Mouse (Mus musculus) spleen, adult 18-20 months (tissue): ENCODE results near the gene Nipbl.

Experiments used
- DNase-seq, 2 experiments: peaks; one replicate each; pipeline ENCODE4 v3.0.0; 2022; ENCODE audit warnings: mixed read lengths in 2 of 2

Gene Nipbl

DNA sequence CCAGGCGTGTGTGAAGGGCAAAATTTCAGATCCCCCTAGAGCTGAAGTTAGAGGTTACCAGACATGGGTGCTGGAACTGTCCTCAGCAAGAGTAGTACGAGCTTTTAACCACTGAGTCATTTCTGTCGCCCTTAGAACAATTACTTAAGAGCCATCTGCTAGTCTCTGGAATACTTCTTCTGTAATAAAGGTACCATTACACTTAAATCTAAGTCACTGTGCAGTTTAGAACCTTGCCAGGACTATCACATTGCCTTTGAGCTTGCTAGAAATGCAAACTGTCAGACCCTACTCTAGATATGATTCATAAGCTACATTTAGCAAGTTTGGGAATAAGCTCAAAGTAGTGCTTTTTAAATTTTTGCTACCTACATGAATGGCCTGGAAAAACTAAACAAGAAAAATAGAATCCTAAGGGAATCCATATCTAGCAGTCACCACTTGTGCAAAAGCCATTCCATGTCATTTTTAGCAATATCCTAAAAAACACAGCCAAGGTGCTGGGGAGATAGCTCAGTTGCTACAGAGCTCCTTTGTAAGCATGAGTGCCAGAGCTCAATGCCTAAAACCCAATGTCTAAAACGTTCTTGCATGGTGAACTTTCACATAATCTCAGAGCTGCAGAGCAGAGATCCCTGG, 27.6 kb downstream of the Nipbl start:
- DNase-seq, result no peak

DNA sequence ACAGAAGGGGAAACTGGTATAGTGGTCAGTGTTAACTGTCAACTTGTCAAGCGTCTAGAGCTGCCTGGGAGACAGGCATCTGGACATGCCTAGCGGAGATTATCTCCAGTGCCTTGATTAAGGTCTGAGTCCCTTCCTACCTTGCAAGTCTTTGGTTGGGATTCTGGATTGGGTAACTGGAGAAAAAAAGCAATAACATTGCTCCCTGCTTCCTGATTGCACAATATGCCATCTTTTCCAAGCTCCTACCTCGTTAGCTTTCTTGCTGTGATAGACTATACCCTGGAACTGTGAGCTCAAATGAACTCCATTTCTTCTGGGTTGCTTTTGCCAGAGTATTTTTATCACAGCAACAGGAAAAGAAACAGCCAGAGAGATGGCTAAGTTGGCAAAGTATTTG, 30.9 kb downstream of the Nipbl start:
- no peak for DNase-seq

DNA sequence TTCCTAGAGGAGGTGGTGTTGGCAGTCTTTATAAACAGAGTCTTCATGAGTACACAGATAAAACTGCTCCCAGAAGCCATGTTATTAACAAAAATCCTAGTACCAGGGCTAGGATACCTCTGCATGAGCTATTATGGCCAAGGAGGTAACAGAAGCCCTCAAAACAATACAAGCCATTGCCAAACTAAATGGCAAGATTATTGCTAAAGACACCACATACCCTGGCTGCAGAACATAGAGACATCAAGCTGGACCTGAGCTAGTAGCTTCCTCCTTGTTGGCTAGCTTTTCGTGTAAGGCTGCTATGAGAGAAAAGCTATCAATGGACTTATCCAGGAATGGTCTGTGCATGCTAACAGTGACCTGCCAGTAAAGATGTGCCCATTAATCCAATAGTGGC, 32.4 kb downstream of the Nipbl start:
- no peak for DNase-seq

DNA sequence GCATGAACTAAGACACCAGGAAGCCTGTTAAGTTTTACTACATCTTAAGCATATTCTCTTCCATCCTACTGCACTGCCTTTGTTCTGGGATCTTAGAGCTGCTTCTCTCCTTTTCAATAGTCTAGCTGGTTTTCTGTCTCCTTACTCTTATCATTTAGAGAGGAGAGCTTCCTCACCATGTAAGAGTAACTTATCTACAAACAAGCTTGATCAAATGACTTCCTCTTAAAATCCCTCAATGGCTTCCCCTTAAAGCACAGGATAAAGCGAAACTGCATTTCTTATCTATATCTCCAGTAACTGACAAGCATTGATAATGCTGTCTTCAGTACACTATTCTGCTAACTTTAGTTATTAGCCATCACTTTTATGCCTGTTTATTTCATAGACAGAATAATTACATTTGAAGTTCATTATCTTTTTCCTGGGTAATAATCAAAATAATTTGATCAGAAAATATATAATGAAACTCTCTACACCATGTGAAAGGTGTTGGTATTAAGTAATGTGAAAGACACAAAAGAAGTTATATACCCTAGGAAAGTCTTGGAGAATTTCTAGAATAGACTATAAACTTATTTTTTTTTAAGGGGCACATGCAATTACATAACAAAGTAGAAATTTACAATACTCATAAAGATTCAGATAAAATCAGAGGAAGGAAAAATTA, 33.0 kb downstream of the Nipbl start:
- no peak for DNase-seq

DNA sequence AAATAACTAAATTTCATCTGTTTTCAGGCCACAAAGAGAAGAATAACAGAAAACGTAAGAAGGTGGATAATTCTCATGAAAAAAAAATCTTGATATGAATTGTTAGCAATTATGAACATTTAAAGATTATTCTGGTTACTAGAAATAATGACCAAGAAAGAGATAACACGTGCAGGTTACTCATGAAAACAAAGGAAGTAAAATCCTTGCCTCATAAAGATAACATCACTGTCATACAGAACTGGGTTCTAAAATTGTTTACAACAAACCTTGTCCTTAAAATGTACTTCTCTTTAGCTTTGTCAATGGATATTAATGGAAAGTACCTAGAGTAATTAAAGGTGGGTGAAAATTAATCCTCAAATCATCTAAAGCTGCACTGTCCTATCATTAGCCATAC, 37.2 kb downstream of the Nipbl start:
- no peak for DNase-seq

DNA sequence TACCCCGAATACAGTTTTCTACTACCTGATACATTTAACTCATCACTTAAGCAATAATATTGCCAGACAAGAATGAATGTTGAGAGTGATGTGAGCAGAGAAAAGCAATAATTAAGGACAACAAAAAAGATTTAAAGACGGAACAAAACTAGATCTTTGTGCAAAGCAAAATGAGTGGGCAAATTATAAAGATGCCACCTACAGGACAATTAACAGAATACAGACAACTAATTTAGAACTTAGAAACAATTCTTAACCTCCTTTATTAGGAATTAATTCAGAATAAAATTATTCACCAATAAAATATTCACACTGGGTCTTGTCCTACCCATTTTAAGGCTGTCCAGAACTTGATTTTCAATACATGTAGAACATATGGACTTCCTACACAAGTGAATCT, 38.0 kb downstream of the Nipbl start:
- DNase-seq, result no peak

DNA sequence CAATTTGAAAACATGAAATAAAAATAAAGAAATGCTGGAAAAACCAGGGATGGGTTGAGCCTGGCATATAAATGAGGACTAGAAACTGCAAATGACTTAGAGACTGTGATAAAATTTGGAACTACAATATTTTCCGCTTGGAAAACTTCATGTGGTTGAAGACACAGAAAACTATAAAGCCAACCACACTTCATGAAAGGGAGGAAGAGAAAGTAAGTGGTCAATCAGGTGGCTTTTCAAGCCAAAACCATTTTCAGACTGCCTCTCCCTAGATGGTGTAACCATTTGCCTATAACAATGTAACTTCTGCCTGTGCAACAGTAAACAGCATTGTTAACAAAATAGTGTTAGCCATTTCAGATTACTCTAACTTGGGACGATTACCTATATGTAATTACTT, 41.7 kb downstream of the Nipbl start:
- DNase-seq, result no peak

DNA sequence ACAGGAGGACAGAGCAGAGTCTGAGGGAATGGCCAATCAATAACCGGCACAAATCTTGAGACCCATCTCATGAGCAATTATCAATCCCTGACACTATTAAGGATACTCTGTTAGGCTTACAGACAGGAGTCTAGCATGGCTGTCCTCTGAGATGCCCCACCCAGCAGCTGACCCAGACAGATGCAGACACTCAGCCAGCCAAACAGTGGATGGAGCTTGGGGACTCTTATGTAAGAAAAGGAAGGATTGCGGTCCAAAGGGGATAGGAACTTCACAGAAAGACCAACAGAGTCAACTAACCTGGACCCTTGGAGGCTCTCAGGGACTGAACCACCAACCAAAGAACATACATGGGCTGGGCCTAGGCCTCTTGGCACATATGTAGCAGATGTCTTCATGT, 42.7 kb downstream of the Nipbl start:
- DNase-seq, result no peak

DNA sequence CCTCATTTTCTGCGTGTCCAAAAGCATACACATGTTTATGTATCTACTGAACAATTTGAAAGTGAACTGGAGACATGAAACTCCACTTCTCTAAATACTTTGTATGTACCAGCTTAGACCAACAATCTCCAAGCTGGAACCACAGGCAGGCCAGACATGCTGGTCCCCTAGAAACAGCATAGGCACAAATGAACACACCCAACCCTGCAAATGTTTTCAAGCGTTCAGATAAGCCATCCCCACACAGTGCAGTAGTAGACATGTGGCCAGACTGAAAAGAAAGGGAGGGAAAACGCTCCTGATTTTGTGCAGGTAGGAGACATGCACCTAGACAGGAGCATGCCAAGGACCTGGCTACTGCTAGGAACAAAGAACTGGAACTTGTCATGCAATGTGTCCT, 52.5 kb downstream of the Nipbl start:
- no peak for DNase-seq

DNA sequence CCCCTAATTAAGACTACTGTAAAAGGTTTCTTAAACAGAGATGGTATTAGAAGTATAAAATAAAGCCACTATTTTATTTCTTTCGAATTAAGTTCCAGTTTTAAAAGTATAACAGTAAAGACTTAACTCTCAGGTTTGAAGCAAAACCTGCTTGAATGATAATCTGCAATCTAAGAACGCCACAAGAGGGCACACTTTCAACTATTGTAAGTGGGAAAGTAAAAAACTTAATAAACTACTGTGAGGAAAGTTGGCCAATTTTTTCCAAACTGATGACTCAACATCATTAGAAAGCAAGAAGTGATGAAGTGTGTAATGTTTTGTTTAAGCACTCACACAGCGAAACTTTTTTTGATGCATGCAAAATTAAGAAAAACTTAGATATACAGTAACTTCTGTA, 62.0 kb downstream of the Nipbl start:
- no peak for DNase-seq

DNA sequence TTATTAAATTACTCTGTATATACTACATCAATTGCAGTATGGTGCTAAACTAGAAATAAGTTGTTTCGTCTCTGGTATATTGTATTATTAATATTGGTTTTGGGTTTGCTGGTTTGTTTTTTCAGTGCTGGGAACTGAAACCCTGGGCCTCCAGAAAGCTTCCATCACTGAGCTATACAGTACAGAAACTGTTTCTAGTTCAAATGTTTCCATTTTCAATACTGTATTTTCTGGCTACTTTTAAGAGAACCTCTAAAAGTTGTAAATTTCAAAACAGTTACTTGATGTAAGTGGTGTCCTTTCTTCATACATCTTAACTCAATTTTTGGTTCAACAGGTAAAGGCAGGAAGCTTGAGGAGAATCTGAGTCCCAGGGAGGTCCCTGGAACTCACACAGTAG, 68.6 kb downstream of the Nipbl start:
- no peak for DNase-seq

DNA sequence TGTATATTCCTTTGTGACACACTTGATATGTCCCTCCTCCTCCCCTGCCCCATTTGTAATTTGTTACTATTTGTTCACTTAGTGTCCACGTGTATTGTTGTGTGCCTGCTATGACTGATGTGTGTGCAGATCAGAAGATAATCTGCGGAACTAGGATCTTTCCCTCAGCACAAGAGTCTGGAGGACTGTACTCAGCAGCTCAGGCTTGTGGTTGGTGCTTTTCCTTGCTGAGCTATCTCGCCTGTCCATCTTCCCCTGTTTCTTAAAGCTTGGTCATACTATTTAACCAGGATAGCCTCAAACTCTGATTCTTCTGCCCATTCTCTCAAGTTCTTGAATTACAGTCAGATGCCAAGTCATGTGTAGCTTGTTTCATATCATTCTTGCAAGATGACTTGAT, 69.5 kb downstream of the Nipbl start:
- DNase-seq, result no peak

DNA sequence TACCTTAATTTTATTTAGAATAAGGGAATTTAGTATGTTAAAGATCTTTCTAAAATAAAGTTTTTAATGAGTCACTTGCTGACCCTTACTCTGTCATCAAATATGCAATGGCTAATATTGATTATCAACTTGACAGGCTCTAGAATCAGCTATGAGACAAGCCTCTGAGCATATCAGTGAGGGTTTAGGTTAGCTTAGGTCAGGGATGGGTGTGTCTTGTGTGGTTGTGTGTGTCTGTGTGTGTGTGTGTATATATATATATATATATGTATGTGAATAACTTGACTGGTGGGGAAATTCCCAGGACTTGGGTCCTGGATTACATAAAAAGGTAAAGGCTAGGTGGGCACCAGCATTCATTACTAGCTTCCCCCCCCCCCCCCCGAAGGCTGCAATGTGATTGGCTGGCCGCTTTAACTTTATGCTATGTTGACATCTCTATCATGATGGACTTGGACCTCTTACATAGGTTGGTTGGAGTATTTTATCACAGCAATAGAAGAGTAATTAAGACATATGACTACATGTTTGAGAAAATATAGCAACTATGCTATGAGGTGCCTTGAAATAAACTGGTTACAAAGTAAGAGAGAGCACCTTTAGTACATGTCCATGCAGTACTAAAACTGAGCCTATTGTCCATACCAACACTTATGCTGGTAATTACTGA, 97.0 kb downstream of the Nipbl start:
- no peak for DNase-seq

DNA sequence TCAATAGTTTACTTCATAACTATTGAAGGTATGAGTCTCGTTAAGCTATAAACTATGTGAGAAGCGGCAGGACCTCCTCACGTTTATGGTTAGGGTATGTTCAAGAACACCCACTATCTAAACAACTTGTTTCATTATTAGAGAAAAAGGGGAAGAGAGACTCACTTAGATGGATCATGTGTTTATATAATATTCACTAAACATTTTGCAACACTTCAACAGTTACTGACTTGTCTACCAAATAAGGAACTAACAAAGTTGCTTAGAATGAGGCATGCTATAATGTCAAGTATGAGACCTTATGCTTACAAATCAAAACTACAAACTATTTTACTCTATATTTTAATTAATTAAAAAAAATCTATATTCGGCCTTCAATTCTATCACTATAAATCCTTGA, 103.7 kb downstream of the Nipbl start:
- DNase-seq, result no peak

DNA sequence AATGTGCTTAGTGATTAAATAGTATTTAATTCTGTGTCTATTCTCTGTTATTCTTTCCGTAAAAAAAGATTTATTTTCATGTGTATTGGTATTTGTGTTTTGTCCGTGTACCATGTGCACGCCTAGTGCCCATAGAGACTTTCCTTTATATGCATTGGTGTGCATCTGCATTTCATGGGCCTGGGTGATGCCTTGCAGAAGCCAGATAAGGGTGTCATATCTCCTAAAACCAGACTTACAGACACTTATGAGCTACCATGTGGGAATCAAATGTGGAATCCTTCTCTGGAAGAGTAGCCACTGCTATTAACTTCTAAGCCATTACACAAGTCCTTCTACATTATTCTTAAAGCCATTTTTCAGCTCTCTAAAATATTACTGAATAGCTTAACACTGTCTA, 112.7 kb downstream of the Nipbl start:
- no peak for DNase-seq

DNA sequence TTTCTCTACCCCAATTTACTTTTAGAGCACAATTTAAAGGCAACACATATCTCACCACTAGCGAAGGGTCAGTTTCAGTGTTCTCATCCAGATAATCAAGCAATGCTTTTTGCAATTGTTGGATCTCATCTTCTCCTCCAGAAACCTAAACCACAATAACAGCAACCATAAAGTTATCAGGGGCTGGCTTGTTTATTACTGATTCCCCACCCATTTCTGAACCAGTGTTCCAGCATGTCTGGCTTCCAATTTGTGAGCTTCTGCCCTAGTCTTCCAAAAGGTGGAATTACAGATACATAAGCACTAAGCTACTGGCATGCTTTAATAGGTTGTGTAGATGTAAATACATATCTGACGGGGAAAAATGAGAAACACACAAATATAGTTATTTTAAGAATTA, 118.6 kb downstream of the Nipbl start:
- DNase-seq, result no peak

DNA sequence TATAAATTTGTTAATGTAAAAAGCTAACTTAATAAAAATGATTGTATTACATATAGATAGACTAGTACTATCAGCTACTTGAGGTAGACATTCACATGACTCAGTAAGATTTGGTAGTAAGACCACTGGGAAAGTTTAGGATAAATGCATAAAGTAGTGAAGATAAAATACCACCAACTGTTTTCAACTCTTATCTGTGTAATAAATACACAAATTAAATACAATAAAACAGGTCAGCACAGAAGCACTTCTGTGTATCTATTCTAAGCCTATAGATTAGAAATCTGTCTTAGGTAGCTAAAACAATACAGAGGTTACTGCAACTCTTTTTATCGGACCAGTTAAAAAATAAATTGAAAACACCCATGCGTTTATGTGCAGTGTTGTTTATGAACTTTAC, 119.4 kb downstream of the Nipbl start:
- no peak for DNase-seq

DNA sequence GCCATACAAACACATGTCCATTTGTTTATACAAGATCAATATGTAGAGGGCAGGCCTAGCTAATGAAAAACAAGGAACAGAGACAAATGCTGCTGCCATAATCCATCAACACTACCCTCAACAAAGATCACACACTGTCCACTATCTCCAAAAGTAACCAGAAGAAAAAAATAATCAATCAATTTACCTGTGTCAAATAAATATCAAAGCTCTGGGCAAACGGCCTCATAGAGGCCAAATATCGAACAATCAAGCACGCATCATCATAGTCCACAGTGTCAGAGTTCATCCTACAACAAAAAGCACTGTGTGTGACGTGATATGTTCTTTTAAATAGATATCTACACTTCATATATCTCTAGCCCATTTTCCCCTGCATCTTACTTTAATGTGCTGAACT, 120.2 kb downstream of the Nipbl start:
- DNase-seq, result no peak

DNA sequence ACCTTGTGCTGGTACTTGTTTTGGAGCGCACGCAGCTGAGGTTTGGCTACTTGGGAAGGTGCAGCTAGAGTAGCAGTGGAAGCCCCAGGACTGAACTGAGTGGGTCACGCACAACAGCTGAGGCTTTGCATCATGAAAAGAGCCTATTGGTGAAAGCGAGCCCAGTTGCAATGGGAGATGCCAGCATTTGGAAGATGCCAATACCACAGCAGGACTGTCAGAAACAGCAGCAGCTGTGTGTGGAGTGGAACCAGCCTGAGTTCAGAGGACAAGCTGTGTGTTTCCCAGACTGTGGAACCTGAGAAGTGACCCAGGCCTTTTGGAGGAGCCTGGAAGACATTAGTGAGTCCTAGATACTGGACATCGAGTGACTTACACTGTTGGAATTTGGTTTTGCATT, 122.8 kb downstream of the Nipbl start:
- DNase-seq, result no peak

DNA sequence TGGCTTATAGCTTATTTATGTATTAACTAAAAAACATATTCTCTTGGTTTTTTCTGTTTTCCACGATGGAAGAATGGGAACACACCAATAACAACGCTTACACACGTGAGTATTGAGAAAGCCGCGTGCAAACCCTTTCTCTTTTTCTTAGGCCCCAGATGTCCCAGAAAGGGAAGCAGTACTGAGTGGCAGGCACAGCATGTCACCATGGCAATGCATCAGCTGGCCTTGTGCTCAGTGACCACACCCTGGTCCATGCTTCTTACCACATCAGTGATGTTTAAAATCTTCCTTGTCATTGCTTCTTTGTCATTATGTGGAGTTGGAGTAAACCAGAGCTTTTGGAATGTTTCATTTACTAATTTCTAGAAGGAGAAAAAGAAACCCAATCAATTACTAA, 125.1 kb downstream of the Nipbl start:
- DNase-seq, result no peak

DNA sequence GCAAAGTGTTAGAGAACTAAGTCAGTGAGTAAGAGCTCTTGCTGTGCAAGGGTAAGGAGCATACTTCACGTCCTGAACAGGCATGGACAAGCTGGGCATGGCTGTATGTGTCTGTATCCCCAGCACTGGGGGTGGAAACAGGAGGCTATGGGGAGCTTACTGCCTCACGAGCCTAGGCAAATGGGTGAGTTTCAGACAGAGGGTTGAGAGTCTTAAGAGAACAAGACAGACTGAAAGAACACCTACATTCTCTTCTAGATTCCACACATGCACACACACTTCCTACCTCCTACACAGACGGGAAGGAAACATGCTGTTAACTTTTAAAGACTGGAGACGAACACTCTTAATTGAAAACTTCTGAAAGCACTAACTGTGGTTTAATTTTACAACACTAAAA, 126.9 kb downstream of the Nipbl start:
- no peak for DNase-seq

DNA sequence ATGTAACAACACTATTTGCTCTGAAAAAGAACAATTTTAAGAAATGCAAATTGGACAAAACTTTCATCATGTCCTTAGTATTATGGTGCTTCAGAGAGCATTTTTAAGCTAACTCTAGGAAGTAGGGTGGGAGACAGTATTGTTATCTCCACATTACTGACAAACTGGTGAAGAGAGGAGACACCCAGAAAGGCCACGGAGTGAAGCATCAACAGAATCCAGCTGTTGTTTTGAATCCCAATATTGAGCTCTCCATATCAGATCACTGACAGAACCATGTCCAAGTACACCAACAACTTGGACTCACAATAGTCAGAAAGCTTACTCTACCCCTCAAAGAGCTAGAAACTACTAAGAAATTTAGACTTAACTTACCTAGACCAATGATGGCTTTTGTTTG, 138.8 kb downstream of the Nipbl start:
- no peak for DNase-seq

DNA sequence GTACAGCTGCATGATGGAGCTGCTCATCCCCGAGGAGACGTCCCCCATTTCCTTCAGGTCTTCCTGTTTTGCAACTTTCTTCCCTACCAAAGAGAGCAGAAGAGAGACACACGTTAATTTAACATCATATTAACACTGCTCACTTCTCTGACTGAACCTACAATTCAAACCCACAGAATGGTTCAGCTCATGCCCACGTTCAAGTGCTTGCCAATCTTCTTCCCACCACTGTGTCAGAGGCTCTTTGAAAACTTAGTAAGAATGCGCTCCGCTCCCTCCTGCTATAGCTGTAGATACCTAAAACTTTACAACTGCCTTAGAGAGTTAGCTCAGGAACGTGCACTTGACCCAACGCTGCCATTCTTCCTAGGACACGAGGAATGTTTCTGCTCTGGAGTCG, 141.3 kb downstream of the Nipbl start:
- DNase-seq, result no peak

DNA sequence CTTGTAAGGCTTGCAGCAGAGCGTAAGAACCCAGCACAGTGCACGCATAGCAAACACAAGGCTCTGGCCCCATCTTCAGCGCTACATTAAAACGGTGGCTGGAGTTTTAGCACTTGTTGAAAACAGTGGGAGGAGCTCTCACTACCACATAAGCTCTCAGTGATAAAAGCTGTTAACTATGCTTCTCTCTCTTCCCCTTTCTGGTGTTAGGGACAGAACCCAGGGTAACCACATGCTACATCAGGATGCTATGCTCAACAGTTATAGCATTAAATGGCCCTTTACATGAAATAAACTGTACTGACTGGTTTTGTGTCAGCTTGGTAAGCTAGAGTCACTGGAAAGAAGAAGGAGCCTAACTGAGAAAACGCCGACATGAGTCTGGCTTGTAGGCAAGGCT, 150.1 kb downstream of the Nipbl start:
- DNase-seq, result no peak

DNA sequence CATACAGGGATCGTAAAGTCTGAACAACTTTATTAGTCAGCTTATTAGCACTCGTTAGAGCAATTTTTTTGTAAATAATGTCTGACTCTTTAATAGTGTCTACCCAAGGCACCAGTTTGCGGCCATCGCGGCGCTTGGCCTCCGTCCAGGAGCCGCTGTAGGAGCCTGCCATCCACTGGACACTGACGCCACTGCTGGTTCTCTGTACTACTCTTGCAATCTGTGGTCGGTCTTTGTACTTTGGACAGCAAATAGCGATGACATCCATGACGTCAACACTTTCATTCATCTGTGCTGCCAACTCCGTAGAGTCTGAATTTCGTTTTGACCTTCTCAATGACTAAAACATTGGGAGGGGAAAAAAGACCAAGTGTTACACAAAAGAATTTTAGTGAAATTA, 153.0 kb downstream of the Nipbl start:
- DNase-seq, result no peak
